Mouse (Mus musculus): ENCODE measurements at regions not wholly inside any gene's neighbourhood (a gene's known extent, or its start where the extent isn't known, plus 50 kb on each side); places are given as distances from the start of the nearest gene placed in this dataset.

DNA sequence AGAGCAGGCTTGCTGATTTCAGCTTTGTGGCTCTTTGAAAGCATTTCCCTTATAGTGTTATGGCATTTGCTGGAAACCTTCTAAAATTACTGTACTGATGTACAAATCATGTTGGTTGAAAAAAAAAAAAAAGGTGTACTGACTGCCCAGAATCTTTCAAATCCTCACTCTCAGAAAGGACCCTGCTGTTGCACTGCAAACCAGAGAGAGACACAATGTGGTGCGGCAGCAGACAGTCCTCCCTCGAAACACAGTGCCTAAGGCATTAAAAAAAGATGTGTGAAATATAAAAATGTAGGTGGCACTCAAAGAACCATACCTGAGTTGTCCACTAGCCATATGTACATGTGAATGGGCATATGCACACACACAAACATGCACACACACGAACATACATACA lies 128.3 kb downstream of the Actr3 start:
- TF ChIP-seq FLI1 (IDR thresholded peaks at IDR 0.05; ENCODE audit: low read length) (no peak), GATA1 (IDR thresholded peaks at IDR 0.05; ENCODE audit: borderline replicate concordance, low read length) (no peak)
- Histone ChIP-seq H3K9me3 (peaks cover 3% of the 10 kb centered on the region; the same call in 1 of the 2 replicates), H3K27me3 (replicated peaks) (no peaks in the 10 kb centered on the region), H3K4me1 (no peaks in the 10 kb centered on the region), H3K36me3 (replicated peaks; ENCODE audit: low read length) (no peaks in the 10 kb centered on the region), H3K4me3 (replicated peaks) (no peak overlapping the region)

DNA sequence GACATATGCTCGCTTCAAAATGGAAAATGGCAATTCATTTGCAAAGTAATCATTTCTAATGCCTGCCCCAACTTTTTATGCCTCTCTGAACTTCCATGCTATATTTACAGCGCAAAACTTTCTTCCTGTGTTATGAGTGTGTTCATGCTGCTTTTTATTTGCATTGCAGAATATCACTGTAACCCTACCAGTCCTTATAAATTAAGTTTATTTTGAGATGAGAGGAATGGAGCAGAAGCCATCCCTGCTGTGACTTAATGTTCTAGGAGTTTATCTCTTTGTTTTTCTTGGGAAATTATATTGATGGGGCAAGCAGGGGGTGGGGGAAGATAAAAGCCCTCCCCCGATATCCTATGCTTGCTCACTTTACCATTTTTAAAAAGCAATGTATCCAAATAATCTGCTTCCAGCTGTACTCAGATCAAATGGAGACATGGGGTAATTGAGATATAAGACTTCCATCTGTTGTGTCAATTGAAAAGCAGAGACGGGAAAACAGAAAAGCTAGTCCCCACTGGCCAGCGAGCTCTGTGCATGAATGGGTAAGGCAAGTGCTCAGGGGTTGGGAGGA lies 136.9 kb downstream of the Actr3 start:
- H3K36me3 ChIP-seq (replicated peaks; ENCODE audit: low read length), result no peaks in the 10 kb centered on the region
- TF ChIP-seq FLI1 (IDR thresholded peaks at IDR 0.05; ENCODE audit: low read length) (no peak), GATA1 (IDR thresholded peaks at IDR 0.05; ENCODE audit: borderline replicate concordance, low read length) (no peak)
- no peaks in the 10 kb centered on the region for H3K27me3 ChIP-seq (replicated peaks)
- H3K9me3 ChIP-seq, result no peaks in the 10 kb centered on the region
- peak overlapping the region; percentile 62 for H3K4me3 ChIP-seq (replicated peaks)
- H3K4me1 ChIP-seq, result no peaks in the 10 kb centered on the region

GRCm38 (mm10) chr1:125295646-125296045 lies 139.9 kb downstream of the Actr3 start:
- no peak for TF ChIP-seq GATA1 (IDR thresholded peaks at IDR 0.05; ENCODE audit: borderline replicate concordance, low read length)
- no peak for TF ChIP-seq FLI1 (IDR thresholded peaks at IDR 0.05; ENCODE audit: low read length)
- Histone ChIP-seq H3K9me3 (no peaks in the 10 kb centered on the region), H3K27me3 (replicated peaks) (no peaks in the 10 kb centered on the region), H3K36me3 (replicated peaks; ENCODE audit: low read length) (no peaks in the 10 kb centered on the region), H3K4me1 (no peaks in the 10 kb centered on the region), H3K4me3 (replicated peaks) (no peak overlapping the region)

DNA sequence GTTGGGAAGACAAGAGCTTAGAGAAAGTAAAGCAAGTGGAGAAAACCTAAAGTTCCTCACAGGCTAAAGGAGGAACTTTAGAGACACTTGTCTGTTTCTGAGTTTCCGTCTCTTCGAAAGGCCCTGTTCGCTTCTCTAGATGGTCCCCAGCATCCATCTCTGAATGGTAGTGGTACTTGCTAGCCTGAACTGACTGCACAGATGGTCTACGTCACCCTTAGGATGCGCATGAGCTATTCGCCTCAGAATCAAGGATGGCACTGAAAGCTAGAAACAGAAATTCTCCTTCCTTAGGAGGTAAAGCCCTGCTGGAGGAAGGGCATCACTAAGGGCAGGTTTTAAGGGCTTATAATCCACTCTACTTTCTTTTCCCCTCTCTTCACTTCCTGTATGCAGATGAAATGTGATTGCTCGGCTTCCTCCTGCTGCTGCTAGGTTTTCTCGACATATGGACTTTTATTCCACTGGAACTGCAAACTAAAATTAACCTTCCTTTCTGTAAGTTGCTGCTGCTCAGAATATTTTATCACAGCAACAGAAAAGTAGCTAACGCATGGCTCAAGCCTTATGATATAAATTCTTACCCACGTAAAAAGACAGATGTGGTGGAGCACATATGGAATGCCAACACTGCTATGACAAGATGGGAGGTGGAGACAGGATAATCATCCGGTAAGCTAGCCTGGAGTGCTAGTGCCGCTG lies 145.1 kb downstream of the Actr3 start:
- TF ChIP-seq GATA1 (IDR thresholded peaks at IDR 0.05; ENCODE audit: borderline replicate concordance, low read length) (no peak), FLI1 (IDR thresholded peaks at IDR 0.05; ENCODE audit: low read length) (no peak)
- Histone ChIP-seq H3K36me3 (replicated peaks; ENCODE audit: low read length) (no peaks in the 10 kb centered on the region), H3K4me3 (replicated peaks) (no peak overlapping the region), H3K27me3 (replicated peaks) (no peaks in the 10 kb centered on the region), H3K4me1 (no peaks in the 10 kb centered on the region), H3K9me3 (no peaks in the 10 kb centered on the region)

DNA sequence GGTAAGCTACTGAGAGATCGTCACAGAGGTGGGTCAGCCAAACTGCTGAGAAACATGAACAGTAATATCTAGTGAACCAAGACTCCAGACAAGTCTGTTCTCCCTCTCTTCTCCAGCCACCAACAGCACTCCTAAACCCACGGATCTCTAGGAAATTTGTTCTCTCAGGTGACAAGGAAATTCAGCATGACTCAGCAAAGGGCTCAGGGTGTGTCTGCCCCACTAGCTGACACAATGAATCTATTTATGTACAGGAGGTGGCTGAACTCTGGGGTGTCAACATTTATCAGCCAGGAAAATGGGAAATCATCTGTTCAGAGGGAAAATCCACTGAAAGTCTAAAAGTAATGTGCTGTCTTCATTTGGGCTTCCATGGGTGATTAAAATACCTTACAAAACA lies 149.2 kb downstream of the Actr3 start:
- Histone ChIP-seq H3K36me3 (replicated peaks; ENCODE audit: low read length) (no peaks in the 10 kb centered on the region), H3K9me3 (peaks cover 6% of the 10 kb centered on the region; the same call in 1 of the 2 replicates), H3K4me3 (replicated peaks) (no peak overlapping the region), H3K27me3 (replicated peaks) (no peaks in the 10 kb centered on the region), H3K4me1 (no peaks in the 10 kb centered on the region)
- no peak for TF ChIP-seq GATA1 (IDR thresholded peaks at IDR 0.05; ENCODE audit: borderline replicate concordance, low read length)
- no peak for TF ChIP-seq FLI1 (IDR thresholded peaks at IDR 0.05; ENCODE audit: low read length)

DNA sequence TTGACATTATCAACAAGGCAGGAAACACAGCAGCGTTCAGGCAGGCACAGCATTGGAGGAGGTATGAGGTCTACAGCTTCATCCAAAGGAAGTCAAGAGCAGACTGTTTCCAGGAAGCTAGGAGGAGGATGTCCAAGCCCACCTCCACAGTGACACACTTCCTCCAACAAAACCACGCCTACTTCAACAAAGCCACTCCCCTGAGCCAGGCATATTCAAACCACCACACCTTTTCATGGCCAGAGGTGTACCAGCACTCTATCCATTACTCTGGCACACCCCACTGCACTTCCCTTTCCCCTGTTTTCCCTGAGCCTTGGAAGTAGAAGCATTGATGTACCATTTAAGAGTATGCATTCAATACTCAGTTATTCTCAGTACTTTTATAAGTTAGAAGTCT lies 150.8 kb downstream of the Actr3 start:
- Histone ChIP-seq H3K4me1 (no peaks in the 10 kb centered on the region), H3K9me3 (peaks cover 6% of the 10 kb centered on the region; the same call in 1 of the 2 replicates), H3K36me3 (replicated peaks; ENCODE audit: low read length) (no peaks in the 10 kb centered on the region), H3K27me3 (replicated peaks) (no peaks in the 10 kb centered on the region), H3K4me3 (replicated peaks) (no peak overlapping the region)
- TF ChIP-seq FLI1 (IDR thresholded peaks at IDR 0.05; ENCODE audit: low read length), result no peak
- TF ChIP-seq GATA1 (IDR thresholded peaks at IDR 0.05; ENCODE audit: borderline replicate concordance, low read length), result no peak

- TF ChIP-seq FLI1 (IDR thresholded peaks at IDR 0.05; ENCODE audit: low read length), result no peak
- no peak for TF ChIP-seq GATA1 (IDR thresholded peaks at IDR 0.05; ENCODE audit: borderline replicate concordance, low read length)
- Histone ChIP-seq H3K9me3 (no peaks in the 10 kb centered on the region), H3K4me1 (no peaks in the 10 kb centered on the region), H3K27me3 (replicated peaks) (no peaks in the 10 kb centered on the region), H3K4me3 (replicated peaks) (no peak overlapping the region), H3K36me3 (replicated peaks; ENCODE audit: low read length) (no peaks in the 10 kb centered on the region)
Observed at GRCm38 (mm10) chr1:125273752-125274151, 161.8 kb downstream of the Actr3 start.

DNA sequence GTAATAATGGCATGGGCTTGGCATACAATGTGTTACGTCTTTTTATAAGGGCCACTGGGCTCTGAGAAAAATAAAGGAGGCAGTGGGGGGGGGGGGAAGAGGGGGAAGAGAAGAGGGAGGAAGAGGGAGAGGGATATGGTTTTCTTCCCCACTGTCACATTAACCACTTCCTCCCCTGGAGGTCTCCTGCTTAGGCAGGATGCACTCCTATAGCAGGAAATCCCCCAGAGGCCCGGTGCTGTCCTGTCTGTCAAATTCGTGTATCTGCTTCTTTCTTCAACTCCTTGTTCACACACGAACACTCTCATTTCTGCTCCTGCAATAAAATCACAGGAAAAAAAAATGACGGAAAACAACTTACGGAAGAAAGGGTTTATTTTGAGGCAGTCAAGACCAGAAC lies 171.8 kb downstream of the Actr3 start:
- Histone ChIP-seq H3K9me3 (peaks cover 4% of the 10 kb centered on the region; the same call in 1 of the 2 replicates), H3K4me1 (no peaks in the 10 kb centered on the region), H3K36me3 (replicated peaks; ENCODE audit: low read length) (no peaks in the 10 kb centered on the region), H3K4me3 (replicated peaks) (no peak overlapping the region), H3K27me3 (replicated peaks) (no peaks in the 10 kb centered on the region)
- no peak for TF ChIP-seq FLI1 (IDR thresholded peaks at IDR 0.05; ENCODE audit: low read length)
- TF ChIP-seq GATA1 (IDR thresholded peaks at IDR 0.05; ENCODE audit: borderline replicate concordance, low read length), result no peak

GRCm38 (mm10) chr1:125263068-125263467 lies 172.5 kb downstream of the Actr3 start:
- TF ChIP-seq GATA1 (IDR thresholded peaks at IDR 0.05; ENCODE audit: borderline replicate concordance, low read length) (no peak), FLI1 (IDR thresholded peaks at IDR 0.05; ENCODE audit: low read length) (no peak)
- Histone ChIP-seq H3K36me3 (replicated peaks; ENCODE audit: low read length) (no peaks in the 10 kb centered on the region), H3K4me3 (replicated peaks) (no peak overlapping the region), H3K9me3 (peaks cover 4% of the 10 kb centered on the region; the same call in 1 of the 2 replicates), H3K27me3 (replicated peaks) (no peaks in the 10 kb centered on the region), H3K4me1 (no peaks in the 10 kb centered on the region)

GRCm38 (mm10) chr1:125242345-125242744 lies 193.2 kb downstream of the Actr3 start:
- Histone ChIP-seq H3K27me3 (replicated peaks) (no peaks in the 10 kb centered on the region), H3K4me3 (replicated peaks) (no peak overlapping the region), H3K9me3 (0 out of 2 replicates have a peak, but pooled peaks cover 2% of the 10 kb centered on the region), H3K4me1 (no peaks in the 10 kb centered on the region), H3K36me3 (replicated peaks; ENCODE audit: low read length) (no peaks in the 10 kb centered on the region)
- TF ChIP-seq FLI1 (IDR thresholded peaks at IDR 0.05; ENCODE audit: low read length) (no peak), GATA1 (IDR thresholded peaks at IDR 0.05; ENCODE audit: borderline replicate concordance, low read length) (no peak)
